Mouse (Mus musculus) cortical plate, adult 2 months (tissue): Measurements from ENCODE around the gene Phf23. TPM values are rescaled to one million over a fixed set of nuclear protein-coding genes. Genes with fewer than 3 reads are reported as not detected.
"Not testable (repeated sequence)": the region's sequence is repeated elsewhere in the genome, so short reads cannot be mapped to it uniquely, and the experiment has no call there.

ENCODE experiments used
- H3K27ac ChIP-seq: fragments of 200-500 bp; 2 replicates; pipeline ENCODE4 v1.5.1; 2012; ENCODE audit warnings: low read length, control low read depth, inconsistent platforms; ENCODE audit not compliant: insufficient read depth
- H3K4me1 ChIP-seq: fragments of 200-500 bp; 2 replicates; pipeline ENCODE4 v1.6.1; 2011; ENCODE audit warnings: low read length; ENCODE audit not compliant: control insufficient read depth, insufficient read depth
- H3K4me3 ChIP-seq: fragments of 200-500 bp; 2 replicates; pipeline ENCODE4 v1.5.1; 2011; ENCODE audit warnings: mild to moderate bottlenecking, low read length, control low read depth; ENCODE audit not compliant: insufficient read depth
- CTCF ChIP-seq: fragments of 200-500 bp; IDR thresholded peaks from 2 replicates; pipeline ENCODE4 v1.5.1; 2011; ENCODE audit warnings: mild to moderate bottlenecking, control low read depth, low read length; ENCODE audit not compliant: insufficient read depth; ENCODE audit errors: extremely low read depth
- POLR2A ChIP-seq: fragments of 200-500 bp; IDR thresholded peaks from 2 replicates; pipeline ENCODE4 v1.6.1; 2011; ENCODE audit warnings: mild to moderate bottlenecking, low read length, control low read depth; ENCODE audit not compliant: insufficient read depth; ENCODE audit errors: extremely low read depth
- polyA plus RNA-seq: library from polyadenylated mRNA; depleted of rRNA; stranded (reverse); fragments of >200 nt; gene quantifications from 2 replicates; pipeline ENCODE4 v1.2.3, GENCODE M21; 2012; rRNA removed

The Phf23 gene
- polyA plus RNA-seq: 37.6 and 38.2 TPM in 2 replicates

GRCm38 (mm10) chr11:69995391-69995960 is at the start of gene Phf23:
TSS of gene Phf23 (plus strand) at chr11:69995777.
- peak within 1 kb of the TSS; percentile 61 for H3K27ac ChIP-seq
- peaks cover 6% of the 10 kb centered on the region; the same call in 1 of the 2 replicates for H3K4me1 ChIP-seq
- H3K4me3 ChIP-seq: peak within 1 kb of the TSS; percentile 84
- TF ChIP-seq CTCF: no peak
- peak; percentile 44; the same call in 1 of the 2 replicates for TF ChIP-seq POLR2A

- Histone ChIP-seq H3K4me1 (no peaks in the 10 kb centered on the region), H3K27ac (no peak overlapping the region), H3K4me3 (no peak overlapping the region)
- no peak for TF ChIP-seq POLR2A
- no peak for TF ChIP-seq CTCF
These were observed 49.3 kb upstream of the Phf23 start for GRCm38 (mm10) chr11:69945997-69946891.

- Histone ChIP-seq H3K27ac (no peak overlapping the region), H3K4me1 (no peaks in the 10 kb centered on the region), H3K4me3 (no peak overlapping the region)
- no peak for TF ChIP-seq CTCF
- TF ChIP-seq POLR2A: no peak
These were observed 48.1 kb upstream of the Phf23 start for GRCm38 (mm10) chr11:69947337-69948065.

- Histone ChIP-seq H3K4me3 (no peak within 1 kb of the TSS), H3K27ac (no peak within 1 kb of the TSS), H3K4me1 (no peaks in the 10 kb centered on the region)
- TF ChIP-seq POLR2A (no peak), CTCF (no peak)
These were observed 47.4 kb upstream of the Phf23 start, which contains the start of gene Slc2a4 for GRCm38 (mm10) chr11:69948066-69948762. TSS of gene Slc2a4 (minus strand) at chr11:69948188.

GRCm38 (mm10) chr11:69948763-69949150 is 46.8 kb upstream of the Phf23 start:
- no peak for TF ChIP-seq POLR2A
- TF ChIP-seq CTCF: peak; percentile 79
- Histone ChIP-seq H3K4me1 (no peaks in the 10 kb centered on the region), H3K27ac (no peak overlapping the region), H3K4me3 (no peak overlapping the region)

- Histone ChIP-seq H3K4me3 (no peak overlapping the region), H3K27ac (no peak overlapping the region), H3K4me1 (no peaks in the 10 kb centered on the region)
- TF ChIP-seq CTCF (no peak), POLR2A (no peak)
These were observed 44.6 kb upstream of the Phf23 start for GRCm38 (mm10) chr11:69950807-69951459.

GRCm38 (mm10) chr11:69952274-69952673 is 43.3 kb upstream of the Phf23 start:
- Histone ChIP-seq H3K27ac (no peak overlapping the region), H3K4me3 (no peak overlapping the region), H3K4me1 (no peaks in the 10 kb centered on the region)
- no peak for TF ChIP-seq POLR2A
- no peak for TF ChIP-seq CTCF

- TF ChIP-seq POLR2A: no peak
- TF ChIP-seq CTCF: no peak
- Histone ChIP-seq H3K4me1 (no peaks in the 10 kb centered on the region), H3K4me3 (no peak overlapping the region), H3K27ac (no peak overlapping the region)
These were observed 42.2 kb upstream of the Phf23 start for GRCm38 (mm10) chr11:69953267-69953915.

- not testable (repeated sequence) for H3K27ac ChIP-seq, H3K4me1 ChIP-seq, H3K4me3 ChIP-seq
These were observed 40.0 kb upstream of the Phf23 start for GRCm38 (mm10) chr11:69955618-69956017.
